Mouse (Mus musculus): ENCODE data around the gene Col2a1.

DNA sequence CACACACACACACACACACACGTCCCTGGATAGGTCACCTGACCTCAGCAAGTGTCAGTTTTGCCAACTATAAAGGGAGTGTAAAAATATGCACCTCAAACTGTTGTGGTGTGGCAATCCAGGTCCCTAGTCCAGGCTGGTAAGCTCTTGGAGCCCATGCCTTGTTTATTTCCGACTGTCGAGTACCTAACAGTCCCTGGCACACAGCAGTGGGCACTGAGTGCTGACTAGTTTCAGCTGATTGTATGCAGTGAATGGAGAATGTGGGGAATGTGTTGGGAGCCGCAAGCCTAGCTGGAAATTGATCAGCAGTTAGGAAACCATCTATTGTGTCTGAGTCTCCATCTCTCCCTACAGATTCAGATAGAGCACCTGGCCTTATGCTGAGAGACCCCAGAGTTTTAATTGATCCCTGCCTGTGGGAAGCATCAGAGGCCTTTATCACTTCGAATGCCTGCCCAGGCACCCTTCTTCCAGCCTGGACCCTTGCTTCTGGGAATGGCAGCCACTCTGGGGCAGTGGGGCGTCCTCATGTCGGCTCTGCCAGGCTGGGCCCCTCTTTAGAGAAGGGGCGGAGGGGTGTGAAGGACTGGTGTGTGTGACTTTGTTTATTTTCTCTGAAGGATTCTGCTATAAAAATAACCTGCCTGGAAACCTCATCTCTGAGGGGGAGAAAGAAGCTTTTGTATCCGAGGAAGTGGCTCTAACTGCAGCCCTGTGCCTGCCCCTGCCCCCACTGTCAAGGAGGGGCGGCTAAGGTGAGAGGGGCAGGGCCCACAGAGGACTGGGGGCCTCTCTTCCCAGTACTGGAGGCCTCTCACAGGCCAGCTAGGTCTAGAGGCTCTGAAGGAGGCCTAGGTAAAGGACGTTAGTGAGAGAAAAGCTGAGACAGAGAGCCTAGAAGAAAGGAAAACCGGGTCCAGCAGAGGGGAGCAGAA lies 22.7 kb upstream of the Col2a1 start:
- TF ChIP-seq CTCF (IDR thresholded peaks at IDR 0.05; ENCODE audit: borderline replicate concordance, insufficient read depth, low read length) (no peak), POLR2A (IDR thresholded peaks at IDR 0.05; ENCODE audit: low read depth, low read length) (no peak)

Measured in embryonic fibroblast, embryonic 13.5 days (primary cell).